Mouse (Mus musculus): ENCODE results near the gene Slc24a3. TPM values are rescaled to one million over a fixed set of nuclear protein-coding genes. Genes with fewer than 3 reads are reported as not detected.

The Slc24a3 gene
- polyA plus RNA-seq, 1 experiment from 2014 or later: 14.9 TPM

DNA sequence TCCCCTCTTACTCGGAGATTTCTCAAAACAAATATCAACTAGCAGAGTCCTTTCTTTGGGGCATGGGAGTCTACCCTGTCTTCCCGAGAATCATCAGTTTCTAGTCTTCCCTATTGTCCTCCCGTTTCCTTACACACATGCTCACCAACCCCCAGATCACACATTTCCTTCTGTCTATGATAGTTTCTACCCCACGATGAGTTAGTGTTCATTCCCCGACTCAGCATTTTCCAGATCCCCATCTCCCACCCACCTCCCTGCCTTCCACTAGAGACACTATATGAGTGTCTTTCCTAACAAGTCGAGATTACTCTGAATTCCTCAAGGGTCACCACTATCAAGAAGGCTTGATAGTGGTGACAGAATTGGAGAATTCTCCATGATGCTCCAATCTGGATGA lies 1.7 kb upstream of the Slc24a3 start:
- ATAC-seq (ENCODE audit: low read depth): no peak
- no peaks in the 10 kb centered on the region for H3K9me3 ChIP-seq
- WGBS: 93% methylated on average over 6 of the region's 6 CpGs
- H3K4me1 ChIP-seq (replicated peaks): peaks cover 23% of the 10 kb centered on the region
- no peak overlapping the region for H3K4me3 ChIP-seq
- H3K4me2 ChIP-seq: no peak overlapping the region
- no peak overlapping the region for H3K27ac ChIP-seq (replicated peaks)
- H3K9ac ChIP-seq: no peak overlapping the region
- H3K27me3 ChIP-seq: no peaks in the 10 kb centered on the region
- H3K36me3 ChIP-seq: no peaks in the 10 kb centered on the region

GRCm38 (mm10) chr2:145167051-145167663 lies 397 bp upstream of the Slc24a3 start:
- Histone ChIP-seq H3K4me1 (replicated peaks) (peaks cover 23% of the 10 kb centered on the region), H3K36me3 (no peaks in the 10 kb centered on the region), H3K27me3 (no peaks in the 10 kb centered on the region), H3K4me2 (peak overlapping the region; percentile 80), H3K9ac (peak overlapping the region; percentile 89), H3K4me3 (peak overlapping the region; percentile 67), H3K9me3 (no peaks in the 10 kb centered on the region), H3K27ac (replicated peaks) (peak overlapping the region; percentile 96)
- peak; percentile 79 for ATAC-seq (ENCODE audit: low read depth)
- WGBS: 1% methylated on average over 36 of the region's 38 CpGs

DNA sequence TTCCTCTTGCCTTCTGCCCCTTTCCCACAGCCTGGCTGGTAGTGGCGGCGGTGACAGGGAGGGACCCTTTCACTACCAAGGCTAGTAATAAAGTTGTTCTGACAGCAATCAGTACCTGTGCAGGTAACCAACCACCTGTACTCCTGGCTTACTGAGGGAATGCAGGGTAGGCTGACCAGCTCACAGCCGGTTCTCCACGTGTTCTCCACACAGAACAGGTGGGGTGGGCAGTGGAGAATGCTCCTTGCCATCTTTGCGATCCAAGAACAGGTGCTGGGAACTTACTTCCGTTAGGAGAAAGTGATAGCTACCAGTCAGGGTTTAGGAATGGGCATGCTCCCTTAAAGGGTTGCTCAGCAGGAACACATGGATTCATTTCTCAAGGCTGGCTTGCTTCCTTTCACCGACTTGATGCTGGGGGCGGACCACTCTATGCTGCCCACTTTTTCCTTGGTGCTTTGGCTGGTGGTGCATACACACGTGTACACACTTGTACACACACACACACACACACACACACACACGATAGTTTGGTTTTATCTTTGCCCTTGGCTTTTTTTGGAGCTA lies 934 bp downstream of the Slc24a3 start:
- WGBS: 7% methylated on average over 10 of the region's 10 CpGs
- H3K4me1 ChIP-seq (replicated peaks): peaks cover 23% of the 10 kb centered on the region
- peak overlapping the region; percentile 80 for H3K4me2 ChIP-seq
- peak overlapping the region; percentile 89 for H3K9ac ChIP-seq
- ATAC-seq (ENCODE audit: low read depth): peak; percentile 3
- H3K27ac ChIP-seq (replicated peaks): peak overlapping the region; percentile 96
- no peaks in the 10 kb centered on the region for H3K9me3 ChIP-seq
- peak overlapping the region; percentile 67 for H3K4me3 ChIP-seq
- H3K27me3 ChIP-seq: no peaks in the 10 kb centered on the region
- H3K36me3 ChIP-seq: no peaks in the 10 kb centered on the region

DNA sequence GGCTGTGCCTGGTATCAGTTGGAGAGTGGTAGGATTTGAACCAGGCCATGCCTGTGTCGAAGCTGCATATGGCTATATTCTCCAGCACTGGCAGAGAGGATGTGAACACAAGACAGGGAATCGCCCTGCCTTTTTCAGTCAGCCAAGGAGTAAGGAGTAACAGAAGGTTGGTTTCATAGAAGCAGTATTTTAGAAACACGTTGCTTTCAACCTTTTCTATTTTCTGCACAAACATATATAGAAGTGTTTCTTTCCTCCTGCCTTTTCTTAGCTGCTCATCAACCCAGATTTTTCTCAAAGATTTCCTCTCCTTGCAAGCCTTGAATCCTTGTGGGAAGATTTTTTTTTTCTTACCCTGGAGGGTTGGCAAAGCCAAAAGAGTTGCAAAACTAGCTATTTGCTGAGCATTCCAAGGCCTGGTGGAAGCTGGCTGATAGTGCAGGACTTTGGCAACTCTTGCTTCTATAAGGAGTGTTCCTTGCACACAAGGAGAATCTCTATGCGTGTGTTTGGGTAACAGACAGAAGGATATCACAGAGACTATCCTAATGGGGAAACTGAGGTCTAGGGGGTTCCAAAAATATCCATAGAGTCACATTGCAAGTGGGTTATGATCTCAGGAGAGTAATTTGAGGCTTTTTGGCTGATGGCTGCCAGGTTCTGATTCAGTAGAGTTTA lies 5.6 kb downstream of the Slc24a3 start:
- no peak for ATAC-seq (ENCODE audit: low read depth)
- no peak overlapping the region for H3K9ac ChIP-seq
- H3K4me1 ChIP-seq (replicated peaks): peaks cover 18% of the 10 kb centered on the region
- no peak overlapping the region for H3K4me2 ChIP-seq
- no peaks in the 10 kb centered on the region for H3K36me3 ChIP-seq
- H3K4me3 ChIP-seq: no peak overlapping the region
- no peak overlapping the region for H3K27ac ChIP-seq (replicated peaks)
- no peaks in the 10 kb centered on the region for H3K27me3 ChIP-seq
- no peaks in the 10 kb centered on the region for H3K9me3 ChIP-seq
- WGBS: 92% methylated on average over 4 of the region's 4 CpGs

DNA sequence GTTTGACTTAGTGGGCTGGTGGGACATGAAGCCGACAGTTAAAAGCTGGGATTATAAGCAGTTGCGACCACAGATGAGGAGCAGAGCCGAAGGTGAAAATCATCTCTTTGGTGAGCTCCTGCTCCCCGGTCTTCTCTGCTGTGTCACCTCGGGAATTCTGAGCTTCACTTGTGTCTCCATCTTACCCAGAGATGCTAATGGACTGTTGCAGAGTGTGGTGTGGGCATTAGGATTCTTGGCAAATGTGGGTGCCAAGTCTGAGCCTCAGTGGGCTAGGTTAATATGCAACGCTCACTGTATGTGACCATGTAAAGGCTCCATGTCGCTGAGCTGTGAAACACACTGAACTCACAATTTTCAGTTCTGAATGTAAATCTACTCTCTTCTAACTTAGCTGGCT lies 7.5 kb downstream of the Slc24a3 start:
- Histone ChIP-seq H3K4me3 (no peak overlapping the region), H3K27ac (replicated peaks) (no peak overlapping the region), H3K4me1 (replicated peaks) (no peaks in the 10 kb centered on the region), H3K36me3 (no peaks in the 10 kb centered on the region), H3K9ac (no peak overlapping the region), H3K27me3 (no peaks in the 10 kb centered on the region), H3K4me2 (no peak overlapping the region), H3K9me3 (no peaks in the 10 kb centered on the region)
- ATAC-seq (ENCODE audit: low read depth): no peak
- 89% methylated on average over 7 of the region's 7 CpGs for WGBS

DNA sequence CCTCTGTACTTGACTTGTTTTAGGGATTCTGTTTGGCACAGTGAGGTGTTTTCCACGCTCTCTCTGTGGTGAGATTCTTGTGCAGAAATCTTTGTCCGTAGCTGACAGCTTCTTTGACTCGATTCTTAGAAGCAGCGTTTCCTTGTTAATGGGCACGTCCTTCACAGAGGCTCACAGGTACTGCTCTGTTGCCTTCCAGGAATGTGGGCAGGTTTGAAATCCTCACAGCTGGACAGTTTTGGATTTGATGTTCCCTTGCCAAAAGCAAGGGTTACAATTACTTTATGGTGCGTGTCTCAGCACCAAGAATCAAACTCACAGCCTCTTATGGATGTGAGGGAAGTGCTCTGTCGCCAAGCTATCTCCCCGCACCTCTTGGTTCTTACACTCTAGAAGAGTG lies 14.9 kb downstream of the Slc24a3 start:
- H3K9me3 ChIP-seq: no peaks in the 10 kb centered on the region
- no peaks in the 10 kb centered on the region for H3K36me3 ChIP-seq
- no peak overlapping the region for H3K4me3 ChIP-seq
- ATAC-seq (ENCODE audit: low read depth): no peak
- no peak overlapping the region for H3K9ac ChIP-seq
- H3K27me3 ChIP-seq: no peaks in the 10 kb centered on the region
- peaks cover 6% of the 10 kb centered on the region for H3K4me1 ChIP-seq (replicated peaks)
- no peak overlapping the region for H3K4me2 ChIP-seq
- 79% methylated on average over 8 of the region's 8 CpGs for WGBS
- H3K27ac ChIP-seq (replicated peaks): no peak overlapping the region

DNA sequence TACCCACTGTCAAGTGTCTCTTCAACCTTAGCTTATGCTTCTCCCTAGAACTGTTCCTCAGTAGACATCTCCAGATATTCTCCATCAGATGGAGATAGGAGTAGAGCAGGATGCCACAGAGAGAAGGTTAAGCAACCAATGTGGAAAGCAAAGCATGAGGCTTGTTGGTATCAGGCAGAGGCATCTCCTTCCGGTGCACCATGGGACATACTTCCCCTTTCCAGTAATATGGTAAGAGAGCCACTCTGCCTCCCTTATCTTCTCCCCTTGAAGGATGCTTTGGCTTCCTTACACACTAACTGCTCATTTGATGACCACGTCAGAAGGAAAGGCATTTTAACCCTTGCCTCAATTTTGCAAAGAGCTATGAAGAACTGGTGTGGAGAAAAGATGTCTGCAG lies 21.3 kb downstream of the Slc24a3 start:
- Histone ChIP-seq H3K27ac (replicated peaks) (no peak overlapping the region), H3K4me1 (replicated peaks) (no peaks in the 10 kb centered on the region), H3K36me3 (no peaks in the 10 kb centered on the region), H3K27me3 (no peaks in the 10 kb centered on the region), H3K4me2 (no peak overlapping the region), H3K9me3 (no peaks in the 10 kb centered on the region), H3K9ac (no peak overlapping the region), H3K4me3 (no peak overlapping the region)
- no peak for ATAC-seq (ENCODE audit: low read depth)
- WGBS: 91% methylated on average over 2 of the region's 2 CpGs

GRCm38 (mm10) chr2:145196043-145196442 lies 28.5 kb downstream of the Slc24a3 start:
- Histone ChIP-seq H3K36me3 (no peaks in the 10 kb centered on the region), H3K4me2 (no peak overlapping the region), H3K4me3 (no peak overlapping the region), H3K9ac (no peak overlapping the region), H3K9me3 (no peaks in the 10 kb centered on the region), H3K27me3 (no peaks in the 10 kb centered on the region), H3K4me1 (replicated peaks) (no peaks in the 10 kb centered on the region), H3K27ac (replicated peaks) (no peak overlapping the region; the same call in 1 of the 2 replicates)
- ATAC-seq (ENCODE audit: low read depth): no peak
- WGBS: 67% methylated on average over 3 of the region's 3 CpGs

GRCm38 (mm10) chr2:145196501-145197042 lies 29.0 kb downstream of the Slc24a3 start:
- Histone ChIP-seq H3K9ac (no peak overlapping the region), H3K9me3 (no peaks in the 10 kb centered on the region), H3K27ac (replicated peaks) (no peak overlapping the region), H3K4me3 (no peak overlapping the region), H3K27me3 (no peaks in the 10 kb centered on the region), H3K4me2 (no peak overlapping the region), H3K36me3 (no peaks in the 10 kb centered on the region), H3K4me1 (replicated peaks) (no peaks in the 10 kb centered on the region)
- no peak for ATAC-seq (ENCODE audit: low read depth)
- 91% methylated on average over 7 of the region's 7 CpGs for WGBS

DNA sequence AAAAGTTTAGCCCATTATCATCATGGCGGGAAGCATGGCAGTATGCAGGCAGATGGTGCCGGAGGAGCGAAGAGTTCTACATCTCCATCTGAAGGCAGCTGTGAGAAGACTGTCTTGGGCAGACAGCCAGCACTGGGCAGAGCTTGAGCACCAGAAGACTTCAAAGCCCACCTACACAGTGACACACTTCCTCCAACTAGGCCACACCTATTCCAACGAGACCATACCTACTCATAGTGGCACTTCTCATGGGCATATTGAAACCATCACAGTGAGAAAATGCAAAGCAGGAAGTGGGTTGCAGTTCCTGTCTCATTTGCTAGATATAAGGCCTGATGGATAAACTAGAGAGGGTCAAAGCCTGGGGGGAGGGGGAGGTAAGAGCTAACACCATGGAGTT lies 29.5 kb downstream of the Slc24a3 start:
- Histone ChIP-seq H3K4me1 (replicated peaks) (no peaks in the 10 kb centered on the region), H3K4me3 (no peak overlapping the region), H3K27ac (replicated peaks) (no peak overlapping the region), H3K4me2 (no peak overlapping the region), H3K9ac (no peak overlapping the region), H3K36me3 (no peaks in the 10 kb centered on the region), H3K27me3 (no peaks in the 10 kb centered on the region), H3K9me3 (no peaks in the 10 kb centered on the region)
- ATAC-seq (ENCODE audit: low read depth): no peak
- 89% methylated on average over 4 of the region's 4 CpGs for WGBS

DNA sequence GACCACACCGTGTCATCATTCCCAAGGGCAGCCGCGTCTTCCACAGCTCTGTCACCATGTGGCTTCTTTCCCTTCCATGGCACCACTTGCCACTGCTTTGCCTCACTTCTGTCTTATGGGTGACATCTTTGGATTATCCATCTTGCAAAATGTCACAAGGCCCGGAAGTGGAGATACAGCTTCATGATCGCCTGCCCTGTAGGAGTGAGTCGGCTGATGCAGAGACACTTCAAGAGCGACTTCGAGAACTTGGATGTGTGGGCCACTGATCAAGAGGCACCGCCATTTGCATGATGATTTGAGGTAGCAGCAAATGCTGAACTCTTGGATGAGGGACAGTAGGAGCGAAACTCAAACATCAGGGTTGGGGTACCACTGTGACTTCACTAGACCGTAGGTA lies 46.0 kb downstream of the Slc24a3 start:
- 94% methylated on average over 11 of the region's 11 CpGs for WGBS
- Histone ChIP-seq H3K27ac (replicated peaks) (no peak overlapping the region), H3K4me2 (no peak overlapping the region), H3K4me3 (no peak overlapping the region), H3K9ac (no peak overlapping the region), H3K9me3 (no peaks in the 10 kb centered on the region), H3K27me3 (no peaks in the 10 kb centered on the region), H3K4me1 (replicated peaks) (no peaks in the 10 kb centered on the region), H3K36me3 (no peaks in the 10 kb centered on the region)
- ATAC-seq (ENCODE audit: low read depth): no peak

- Histone ChIP-seq H3K27me3 (no peaks in the 10 kb centered on the region), H3K4me1 (replicated peaks) (no peaks in the 10 kb centered on the region), H3K4me2 (no peak overlapping the region), H3K9me3 (no peaks in the 10 kb centered on the region), H3K27ac (replicated peaks) (no peak overlapping the region), H3K36me3 (no peaks in the 10 kb centered on the region), H3K9ac (no peak overlapping the region), H3K4me3 (no peak overlapping the region)
- WGBS: 88% methylated on average over 8 of the region's 8 CpGs
- no peak for ATAC-seq (ENCODE audit: low read depth)
Measured at GRCm38 (mm10) chr2:145214086-145214831, 46.7 kb downstream of the Slc24a3 start.
